Mouse (Mus musculus): ENCODE results near the gene Uap1. TPM values are rescaled to one million over a fixed set of nuclear protein-coding genes. Genes with fewer than 3 reads are reported as not detected.

Uap1 gene
- total and polyA plus RNA-seq, 2 experiments from 2014 or later: 48.5 to 58.0 TPM

DNA sequence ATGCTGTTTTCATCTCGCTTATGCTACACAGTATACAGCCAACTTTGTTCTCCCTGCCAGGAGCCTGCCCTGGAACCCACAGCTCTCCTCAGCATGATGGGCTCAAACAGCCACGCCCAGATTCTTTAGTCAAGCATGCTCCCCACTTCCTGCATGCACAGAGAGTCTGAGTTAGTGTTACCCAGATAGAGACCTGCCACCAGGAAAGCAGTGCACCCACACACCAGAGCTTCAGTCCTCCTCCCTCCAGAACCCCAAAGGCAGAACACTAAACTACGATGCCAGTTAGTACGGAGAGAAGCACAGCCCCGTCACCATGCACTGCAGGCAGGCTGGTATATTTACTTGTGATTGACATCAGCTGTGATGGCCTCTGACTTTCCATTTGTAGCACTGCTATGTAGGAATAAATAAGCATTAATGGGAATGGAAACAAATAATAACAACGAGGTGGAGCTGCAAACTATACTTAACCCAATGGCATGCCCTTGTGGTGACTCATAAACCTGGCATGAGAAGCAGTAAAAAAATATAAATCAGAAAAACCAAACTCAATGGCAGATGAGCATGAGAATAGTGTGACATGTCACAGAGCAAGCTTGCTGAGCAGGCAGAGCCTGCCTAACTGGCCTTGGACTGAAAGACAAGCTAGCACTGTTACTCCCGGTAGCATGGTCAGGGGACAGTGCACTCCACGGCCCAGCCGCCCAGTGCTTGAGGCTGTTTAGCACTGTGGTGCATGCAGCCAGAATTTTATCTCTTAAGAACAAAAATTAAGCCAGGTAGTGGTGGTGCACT, 26.9 kb downstream of the Uap1 start:
- H3K27ac ChIP-seq (ENCODE audit: low read depth, low read length): no peak overlapping the region
- no peak for ATAC-seq
- no peaks in the 10 kb centered on the region for H3K9me3 ChIP-seq (ENCODE audit: low read length)
- WGBS: 83% methylated on average over 9 of the region's 9 CpGs
- no peak overlapping the region for H3K9ac ChIP-seq
- no peak for DNase-seq
- no peak for TF ChIP-seq CTCF (IDR thresholded peaks at IDR 0.05; ENCODE audit: low read depth)
- no peak overlapping the region for H3K4me2 ChIP-seq (ENCODE audit: low read depth)
- H3K4me1 ChIP-seq (ENCODE audit: insufficient read depth): no peaks in the 10 kb centered on the region
- H3K36me3 ChIP-seq (ENCODE audit: insufficient read depth): peaks cover 34% of the 10 kb centered on the region
- H3K27me3 ChIP-seq (ENCODE audit: insufficient read depth, low read length): no peaks in the 10 kb centered on the region
- no peak overlapping the region for H3K4me3 ChIP-seq (ENCODE audit: low read depth, low read length)

DNA sequence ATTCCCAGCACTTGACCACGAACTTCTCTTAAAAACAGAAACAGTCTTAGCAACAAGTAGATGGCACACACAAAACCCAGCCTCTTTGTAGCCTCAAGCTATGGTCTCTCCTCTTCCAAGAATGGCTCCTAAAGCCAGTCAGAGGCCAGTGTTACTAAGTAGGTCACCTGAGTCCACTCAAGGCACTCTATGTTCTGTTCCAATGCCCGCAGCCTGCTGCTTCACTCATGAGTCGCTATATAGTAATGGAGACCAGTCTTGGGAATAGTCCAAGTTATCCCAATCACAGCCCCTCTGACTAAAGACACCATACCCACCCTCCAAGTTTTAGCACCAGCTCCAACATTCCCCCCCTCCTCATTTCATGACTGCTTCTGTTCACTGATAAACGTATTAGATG, 29.2 kb downstream of the Uap1 start:
- Histone ChIP-seq H3K4me2 (ENCODE audit: low read depth) (no peak overlapping the region), H3K27ac (ENCODE audit: low read depth, low read length) (no peak overlapping the region), H3K9ac (no peak overlapping the region), H3K4me1 (ENCODE audit: insufficient read depth) (no peaks in the 10 kb centered on the region), H3K27me3 (ENCODE audit: insufficient read depth, low read length) (no peaks in the 10 kb centered on the region), H3K4me3 (ENCODE audit: low read depth, low read length) (no peak overlapping the region), H3K9me3 (ENCODE audit: low read length) (no peaks in the 10 kb centered on the region), H3K36me3 (ENCODE audit: insufficient read depth) (peaks cover 41% of the 10 kb centered on the region)
- no peak for ATAC-seq
- 93% methylated on average over 4 of the region's 4 CpGs for WGBS
- DNase-seq: no peak
- TF ChIP-seq CTCF (IDR thresholded peaks at IDR 0.05; ENCODE audit: low read depth): no peak

DNA sequence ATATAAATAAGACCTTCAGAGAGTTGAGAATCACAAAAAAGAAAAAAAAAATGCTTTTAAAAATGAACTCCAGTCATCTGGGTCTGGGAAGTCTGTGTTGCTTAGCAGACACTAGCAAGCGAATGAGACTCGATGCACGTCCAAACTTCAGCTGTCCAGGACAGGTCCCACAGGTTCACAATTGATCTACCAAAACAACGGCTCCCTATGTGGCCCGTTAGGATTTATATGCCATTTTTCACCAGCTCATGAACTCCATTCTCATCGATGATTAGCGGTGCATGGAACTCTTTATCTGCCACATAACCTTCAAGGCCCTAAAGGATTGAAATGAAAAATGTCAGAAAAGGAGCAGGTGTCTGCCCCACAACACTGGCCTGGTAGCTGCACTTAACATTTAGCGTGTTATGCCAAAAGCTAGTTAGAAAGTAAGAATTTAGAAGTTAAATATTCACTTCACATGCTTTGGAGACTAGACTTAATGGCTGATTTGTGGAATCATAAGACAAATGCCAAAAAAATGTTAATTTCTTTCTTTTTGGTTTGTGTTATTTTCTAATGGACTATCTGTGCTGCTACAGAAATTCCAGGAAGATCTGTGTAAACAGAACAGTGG, 32.4 kb downstream of the Uap1 start:
- Histone ChIP-seq H3K36me3 (ENCODE audit: insufficient read depth) (peaks cover 17% of the 10 kb centered on the region), H3K27ac (ENCODE audit: low read depth, low read length) (no peak overlapping the region), H3K4me2 (ENCODE audit: low read depth) (no peak overlapping the region), H3K9me3 (ENCODE audit: low read length) (no peaks in the 10 kb centered on the region), H3K4me1 (ENCODE audit: insufficient read depth) (no peaks in the 10 kb centered on the region), H3K27me3 (ENCODE audit: insufficient read depth, low read length) (no peaks in the 10 kb centered on the region), H3K9ac (no peak overlapping the region), H3K4me3 (ENCODE audit: low read depth, low read length) (no peak overlapping the region)
- ATAC-seq (no peak), DNase-seq (no peak)
- no peak for TF ChIP-seq CTCF (IDR thresholded peaks at IDR 0.05; ENCODE audit: low read depth)
- whole genome bisulfite sequencing: 81% methylated on average over 8 of the region's 8 CpGs

DNA sequence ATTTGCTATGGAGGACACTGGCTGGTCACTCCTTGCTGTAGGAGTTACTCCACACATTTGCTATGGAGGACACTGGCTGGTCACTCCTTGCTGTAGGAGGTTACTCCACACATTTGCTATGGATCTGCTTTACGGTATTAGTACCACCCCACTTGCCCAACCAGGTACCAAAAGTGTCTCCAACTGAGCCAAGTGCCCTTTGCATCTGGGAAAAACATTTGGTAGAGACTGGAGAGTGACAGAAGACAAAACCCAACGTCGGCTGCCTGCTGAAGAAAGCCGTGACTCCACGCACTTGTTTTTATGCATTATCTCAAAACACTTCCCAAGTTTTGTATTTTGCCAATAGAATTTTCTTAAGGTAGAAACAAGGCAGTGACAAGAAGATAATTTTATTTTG, 33.1 kb downstream of the Uap1 start:
- H3K27ac ChIP-seq (ENCODE audit: low read depth, low read length): no peak overlapping the region

DNA sequence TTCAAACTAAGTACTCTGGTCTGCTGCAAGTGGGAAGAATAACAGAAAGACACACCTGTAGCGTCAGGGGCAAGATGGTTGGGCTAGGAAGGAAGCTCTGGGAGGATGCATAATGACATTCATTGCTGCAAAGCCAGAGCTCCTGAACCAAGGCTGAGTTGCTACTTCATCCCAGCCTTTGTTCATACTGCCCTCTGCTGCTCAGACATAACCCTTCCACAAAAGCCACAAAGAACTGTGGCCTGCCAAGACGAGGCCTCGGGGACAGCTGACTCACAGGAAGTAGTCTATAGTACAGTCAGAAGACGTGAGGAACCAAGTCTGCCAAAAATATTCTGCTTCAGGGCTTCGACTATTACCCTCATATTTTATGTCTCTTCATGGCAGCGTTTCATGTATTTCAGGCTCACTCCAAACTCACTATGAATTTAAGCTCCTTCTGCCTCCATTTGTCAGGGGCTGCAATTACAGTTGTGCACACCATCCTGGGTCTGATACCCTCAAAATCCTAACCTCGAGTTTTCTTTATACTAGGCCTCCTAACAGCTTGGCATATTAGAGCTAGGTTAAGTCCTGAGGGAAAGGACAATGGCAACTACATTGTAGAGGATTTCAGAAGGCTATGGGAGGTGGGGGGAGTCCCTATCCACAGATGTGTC, 38.3 kb downstream of the Uap1 start:
- ATAC-seq: peak; percentile 85
- H3K9ac ChIP-seq: no peak overlapping the region
- no peak overlapping the region for H3K27ac ChIP-seq (ENCODE audit: low read depth, low read length)
- WGBS: 31% methylated on average over 7 of the region's 7 CpGs
- peak; percentile 65 for DNase-seq
- peak; percentile 73 for TF ChIP-seq CTCF (IDR thresholded peaks at IDR 0.05; ENCODE audit: low read depth)
- H3K4me1 ChIP-seq (ENCODE audit: insufficient read depth): no peaks in the 10 kb centered on the region
- H3K36me3 ChIP-seq (ENCODE audit: insufficient read depth): no peaks in the 10 kb centered on the region
- H3K4me2 ChIP-seq (ENCODE audit: low read depth): no peak overlapping the region
- no peaks in the 10 kb centered on the region for H3K9me3 ChIP-seq (ENCODE audit: low read length)
- no peak overlapping the region for H3K4me3 ChIP-seq (ENCODE audit: low read depth, low read length)
- no peaks in the 10 kb centered on the region for H3K27me3 ChIP-seq (ENCODE audit: insufficient read depth, low read length)

More for the DNA sequence above, 33.1 kb downstream of the Uap1 start:
- TF ChIP-seq CTCF (IDR thresholded peaks at IDR 0.05; ENCODE audit: low read depth): no peak
- Histone ChIP-seq H3K9me3 (ENCODE audit: low read length) (no peaks in the 10 kb centered on the region), H3K9ac (no peak overlapping the region), H3K4me3 (ENCODE audit: low read depth, low read length) (no peak overlapping the region), H3K4me2 (ENCODE audit: low read depth) (no peak overlapping the region), H3K27me3 (ENCODE audit: insufficient read depth, low read length) (no peaks in the 10 kb centered on the region), H3K4me1 (ENCODE audit: insufficient read depth) (no peaks in the 10 kb centered on the region), H3K36me3 (ENCODE audit: insufficient read depth) (peaks cover 17% of the 10 kb centered on the region)
- WGBS: 95% methylated on average over 5 of the region's 5 CpGs
- DNase-seq (no peak), ATAC-seq (no peak)

DNA sequence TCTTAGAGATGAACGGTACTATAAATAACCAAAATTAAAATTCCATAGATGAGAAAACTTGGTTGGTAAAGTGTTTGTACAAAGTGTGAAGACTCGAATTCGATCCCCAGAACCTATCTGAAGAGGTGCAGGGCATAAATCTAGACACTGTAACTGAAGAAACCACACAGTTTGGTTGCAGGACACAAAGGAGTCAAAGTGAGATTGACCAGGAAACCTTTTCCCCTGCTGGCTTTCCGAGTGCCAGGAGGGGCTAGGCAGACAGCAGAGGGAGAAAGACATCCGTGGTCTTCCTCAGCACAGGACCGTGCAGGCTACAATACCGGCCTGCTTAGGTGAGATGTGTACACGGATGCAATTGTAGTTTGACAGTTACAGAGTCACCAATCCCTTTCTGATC, 40.5 kb downstream of the Uap1 start:
- WGBS: 90% methylated on average over 8 of the region's 8 CpGs
- no peak for ATAC-seq
- H3K4me1 ChIP-seq (ENCODE audit: insufficient read depth): no peaks in the 10 kb centered on the region
- H3K4me3 ChIP-seq (ENCODE audit: low read depth, low read length): no peak overlapping the region
- no peaks in the 10 kb centered on the region for H3K9me3 ChIP-seq (ENCODE audit: low read length)
- DNase-seq: no peak
- H3K27me3 ChIP-seq (ENCODE audit: insufficient read depth, low read length): no peaks in the 10 kb centered on the region
- TF ChIP-seq CTCF (IDR thresholded peaks at IDR 0.05; ENCODE audit: low read depth): no peak
- H3K4me2 ChIP-seq (ENCODE audit: low read depth): no peak overlapping the region
- H3K27ac ChIP-seq (ENCODE audit: low read depth, low read length): no peak overlapping the region
- no peaks in the 10 kb centered on the region for H3K36me3 ChIP-seq (ENCODE audit: insufficient read depth)
- no peak overlapping the region for H3K9ac ChIP-seq

DNA sequence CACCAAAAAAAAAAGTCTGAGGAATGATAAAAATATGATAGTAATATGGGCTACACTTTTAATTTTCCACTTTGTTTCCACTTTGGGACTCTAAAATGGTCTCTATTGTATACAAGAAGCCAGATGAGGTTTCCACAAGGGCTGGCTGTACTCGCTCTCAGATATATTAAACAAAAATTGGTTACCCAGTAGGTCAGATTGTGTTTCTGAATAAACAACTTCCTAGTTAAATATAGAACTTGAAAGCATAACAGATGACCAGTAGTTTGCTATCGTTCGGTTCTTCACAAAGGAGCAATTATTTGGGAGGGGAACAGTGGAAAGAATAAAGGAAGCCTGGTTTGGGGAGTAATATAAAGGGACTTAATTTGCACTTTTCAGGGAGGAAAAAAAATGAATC, 43.8 kb downstream of the Uap1 start:
- no peak for TF ChIP-seq CTCF (IDR thresholded peaks at IDR 0.05; ENCODE audit: low read depth)
- Histone ChIP-seq H3K27me3 (ENCODE audit: insufficient read depth, low read length) (no peaks in the 10 kb centered on the region), H3K9ac (no peak overlapping the region), H3K4me1 (ENCODE audit: insufficient read depth) (no peaks in the 10 kb centered on the region), H3K9me3 (ENCODE audit: low read length) (no peaks in the 10 kb centered on the region), H3K4me3 (ENCODE audit: low read depth, low read length) (no peak overlapping the region), H3K4me2 (ENCODE audit: low read depth) (no peak overlapping the region), H3K27ac (ENCODE audit: low read depth, low read length) (no peak overlapping the region), H3K36me3 (ENCODE audit: insufficient read depth) (no peaks in the 10 kb centered on the region)
- ATAC-seq: no peak
- no peak for DNase-seq
- WGBS: 59% methylated on average over 3 of the region's 3 CpGs
